Mouse (Mus musculus) stomach, embryonic 14.5 days (tissue): ENCODE results near the gene 0610010K14Rik. TPM values are rescaled to one million over a fixed set of nuclear protein-coding genes. Genes with fewer than 3 reads are reported as not detected.

Experiments
- ATAC-seq: fragments of 200-750 bp; cut with Nextera tagmentation; 2 replicates; pipeline ENCODE4 v1.8.0; 2017; ENCODE audit warnings: low read depth, moderate TSS enrichment; ENCODE audit not compliant: insufficient number of reproducible peaks, insufficient read depth, low FRiP score
- H3K27ac ChIP-seq: fragments of 300-500 bp; sonication (generic); 2 replicates; pipeline ENCODE4 v1.5.1; 2014; ENCODE audit warnings: mild to moderate bottlenecking, low read length, moderate library complexity, mixed read lengths
- H3K27me3 ChIP-seq: fragments of 300-500 bp; sonication (generic); 2 replicates; pipeline ENCODE4 v1.6.1; 2014; ENCODE audit warnings: low read length, control low read depth, mixed read lengths; ENCODE audit not compliant: control insufficient read depth, insufficient read depth
- H3K36me3 ChIP-seq: fragments of 300-500 bp; sonication (generic); 2 replicates; pipeline ENCODE4 v1.6.1; 2014; ENCODE audit warnings: mild to moderate bottlenecking, control low read depth, low read length, moderate library complexity, mixed read lengths; ENCODE audit not compliant: control insufficient read depth, insufficient read depth
- H3K4me1 ChIP-seq: fragments of 300-500 bp; sonication (generic); 2 replicates; pipeline ENCODE4 v1.6.1; 2014; ENCODE audit warnings: low read length, control low read depth, mixed read lengths; ENCODE audit not compliant: control insufficient read depth, insufficient read depth
- H3K4me2 ChIP-seq: fragments of 300-500 bp; sonication (generic); replicated peaks from 2 replicates; pipeline ENCODE4 v1.6.1; 2014; ENCODE audit warnings: low read depth, low read length, control low read depth
- H3K4me3 ChIP-seq: fragments of 300-500 bp; sonication (generic); 2 replicates; pipeline ENCODE4 v1.5.1; 2014; ENCODE audit warnings: low read depth, low read length, control low read depth
- H3K9ac ChIP-seq: fragments of 300-500 bp; sonication (generic); replicated peaks from 2 replicates; pipeline ENCODE4 v1.6.1; 2014; ENCODE audit warnings: low read depth, mild to moderate bottlenecking, control low read depth, low read length, moderate library complexity, mixed read lengths
- H3K9me3 ChIP-seq: fragments of 300-500 bp; sonication (generic); 2 replicates; pipeline ENCODE4 v1.6.1; 2016; ENCODE audit warnings: low read depth, low read length, control low read depth; ENCODE audit not compliant: control insufficient read depth
- WGBS: fragments of 180-500 bp; shearing (Covaris S2); extraction: QIAGEN DNeasy Blood & Tissue Kit; methylation state at CpG from one replicate; pipeline ENCODE4 v1.1.7; 2014; 5-methylcytosine and 5-hydroxymethylcytosine counted together
- polyA plus RNA-seq: library from polyadenylated mRNA; unstranded; fragments of >200 nt; fragmentation: Nextera tagmentation; extraction: Ambion mirVana; gene quantifications from 2 replicates; pipeline ENCODE4 v1.2.1, GENCODE M21; 2014

Gene 0610010K14Rik
- polyA plus RNA-seq, 1 experiment from 2014 or later: 167 TPM

GRCm38 (mm10) chr11:70242591-70242990 lies 4.9 kb upstream of the 0610010K14Rik start:
- H3K4me3 ChIP-seq: no peak overlapping the region
- H3K4me1 ChIP-seq: peaks cover 12% of the 10 kb centered on the region
- ATAC-seq: no peak
- H3K27me3 ChIP-seq: no peaks in the 10 kb centered on the region
- no peak overlapping the region for H3K4me2 ChIP-seq
- H3K9ac ChIP-seq: no peak overlapping the region
- H3K9me3 ChIP-seq: no peaks in the 10 kb centered on the region
- 71% methylated on average over 11 of the region's 11 CpGs for WGBS
- H3K36me3 ChIP-seq: no peaks in the 10 kb centered on the region
- no peak overlapping the region for H3K27ac ChIP-seq

GRCm38 (mm10) chr11:70239541-70240279 lies 2.0 kb upstream of the 0610010K14Rik start, which contains the start of the genes Gm21988 and Rnasek:
Gene Gm21988 (minus strand): TSS chr11:70239830.
Gene Rnasek (minus strand): TSS chr11:70239842.
- 0 out of 2 replicates have a peak, but pooled peaks have one; percentile 29 for ATAC-seq
- WGBS: under 1% methylated on average over 29 of the region's 35 CpGs

GRCm38 (mm10) chr11:70238591-70239440 lies 1.1 kb upstream of the 0610010K14Rik start:
- WGBS: 12% methylated on average over 23 of the region's 23 CpGs
- Histone ChIP-seq H3K9ac (peak overlapping the region; percentile 89), H3K9me3 (no peaks in the 10 kb centered on the region), H3K4me2 (peak overlapping the region; percentile 96), H3K4me1 (peaks cover 22% of the 10 kb centered on the region), H3K4me3 (peak overlapping the region; percentile 64), H3K36me3 (peaks cover 6% of the 10 kb centered on the region), H3K27me3 (no peaks in the 10 kb centered on the region), H3K27ac (peak overlapping the region; percentile 94)
- ATAC-seq: no peak

More at GRCm38 (mm10) chr11:70239541-70240279, 2.0 kb upstream of the 0610010K14Rik start, which contains the start of the genes Gm21988 and Rnasek:
- H3K4me2 ChIP-seq: peak within 1 kb of the TSS; percentile 96
- H3K9ac ChIP-seq: peak within 1 kb of the TSS; percentile 58
- H3K27ac ChIP-seq: peak within 1 kb of the TSS; percentile 34
- peaks cover 6% of the 10 kb centered on the region for H3K36me3 ChIP-seq
- H3K4me3 ChIP-seq: peak within 1 kb of the TSS; percentile 64
- H3K27me3 ChIP-seq: no peaks in the 10 kb centered on the region
- H3K4me1 ChIP-seq: peaks cover 18% of the 10 kb centered on the region
- H3K9me3 ChIP-seq: no peaks in the 10 kb centered on the region

- H3K27ac ChIP-seq: peak overlapping the region; percentile 94; the same call in 1 of the 2 replicates
- H3K27me3 ChIP-seq: no peaks in the 10 kb centered on the region
- peak overlapping the region; percentile 96 for H3K4me2 ChIP-seq
- WGBS: 28% methylated on average over 7 of the region's 7 CpGs
- H3K9me3 ChIP-seq: no peaks in the 10 kb centered on the region
- no peak for ATAC-seq
- peaks cover 22% of the 10 kb centered on the region for H3K4me1 ChIP-seq
- H3K9ac ChIP-seq: peak overlapping the region; percentile 89; the same call in 1 of the 2 replicates
- peaks cover 6% of the 10 kb centered on the region for H3K36me3 ChIP-seq
- H3K4me3 ChIP-seq: peak overlapping the region; percentile 64
These were observed 997 bp downstream of the 0610010K14Rik start for GRCm38 (mm10) chr11:70236717-70237116.

DNA sequence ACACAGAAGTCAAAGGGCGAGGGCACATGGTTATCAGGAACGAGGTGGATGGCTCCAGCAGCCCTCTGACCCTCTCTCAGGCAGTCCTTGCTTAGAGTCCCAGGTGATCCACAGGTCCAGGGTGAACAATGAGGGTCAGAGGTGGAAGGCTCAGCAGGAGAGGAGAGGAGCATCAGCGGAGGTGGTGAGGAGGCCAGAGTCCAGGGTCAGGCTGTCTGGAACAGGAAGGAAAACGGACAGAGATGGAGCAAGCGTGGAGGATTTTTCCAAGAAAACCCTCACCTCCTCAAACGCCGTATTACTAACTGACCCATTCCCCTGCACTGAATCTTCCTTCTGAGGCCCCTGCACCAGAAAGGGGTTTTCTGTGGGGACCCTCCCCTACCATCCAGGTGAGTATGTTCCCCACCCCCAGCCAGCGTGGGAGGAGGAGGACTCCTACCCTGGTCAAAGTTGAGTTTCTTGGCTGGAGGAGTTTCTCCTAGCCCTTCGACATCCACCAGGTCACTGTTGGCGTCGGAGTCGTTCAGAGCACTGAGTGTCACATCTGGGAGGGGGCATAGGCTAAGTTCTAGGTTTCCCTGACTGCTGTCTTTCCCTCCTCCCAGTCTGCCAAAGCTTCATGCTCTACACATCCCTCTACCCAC lies 2.3 kb downstream of the 0610010K14Rik start:
- ATAC-seq: no peak
- H3K4me1 ChIP-seq: peaks cover 19% of the 10 kb centered on the region
- H3K27me3 ChIP-seq: no peaks in the 10 kb centered on the region
- peaks cover 6% of the 10 kb centered on the region for H3K36me3 ChIP-seq
- no peak overlapping the region for H3K4me2 ChIP-seq
- 89% methylated on average over 12 of the region's 12 CpGs for WGBS
- H3K27ac ChIP-seq: no peak overlapping the region
- H3K9ac ChIP-seq: no peak overlapping the region
- H3K4me3 ChIP-seq: no peak overlapping the region
- no peaks in the 10 kb centered on the region for H3K9me3 ChIP-seq

DNA sequence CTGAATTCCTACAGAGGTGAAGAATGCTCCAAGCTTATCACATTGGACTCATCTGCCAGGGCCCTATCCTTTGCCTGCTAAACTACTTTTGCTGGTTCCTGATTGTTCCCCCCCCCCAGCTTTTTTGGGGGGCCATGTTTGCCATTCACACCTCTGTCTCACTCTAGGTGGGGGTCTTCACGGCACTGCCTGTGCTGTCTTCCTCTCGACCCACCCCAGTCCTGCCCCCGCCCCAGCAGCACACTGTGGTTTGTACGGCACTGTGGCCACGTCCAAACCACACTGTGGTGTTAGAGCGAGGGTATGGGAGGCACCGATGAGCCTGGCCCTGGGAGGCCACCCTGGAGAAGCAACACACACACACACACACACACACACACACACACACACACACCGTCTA lies 3.2 kb downstream of the 0610010K14Rik start:
- ATAC-seq: no peak
- peaks cover 17% of the 10 kb centered on the region for H3K4me1 ChIP-seq
- no peak overlapping the region for H3K27ac ChIP-seq

GRCm38 (mm10) chr11:70234037-70234436 lies 3.7 kb downstream of the 0610010K14Rik start:
- H3K4me1 ChIP-seq: peaks cover 17% of the 10 kb centered on the region
- H3K36me3 ChIP-seq: peaks cover 6% of the 10 kb centered on the region
- H3K4me2 ChIP-seq: no peak overlapping the region
- H3K4me3 ChIP-seq: no peak overlapping the region
- H3K9ac ChIP-seq: no peak overlapping the region
- H3K9me3 ChIP-seq: no peaks in the 10 kb centered on the region
- ATAC-seq: no peak
- H3K27me3 ChIP-seq: no peaks in the 10 kb centered on the region
- WGBS: 65% methylated on average over 5 of the region's 5 CpGs
- no peak overlapping the region for H3K27ac ChIP-seq

More for the DNA sequence above, 3.2 kb downstream of the 0610010K14Rik start:
- Histone ChIP-seq H3K9ac (no peak overlapping the region), H3K27me3 (no peaks in the 10 kb centered on the region), H3K4me3 (no peak overlapping the region), H3K9me3 (no peaks in the 10 kb centered on the region), H3K4me2 (no peak overlapping the region), H3K36me3 (peaks cover 6% of the 10 kb centered on the region)
- 82% methylated on average over 8 of the region's 8 CpGs for WGBS

DNA sequence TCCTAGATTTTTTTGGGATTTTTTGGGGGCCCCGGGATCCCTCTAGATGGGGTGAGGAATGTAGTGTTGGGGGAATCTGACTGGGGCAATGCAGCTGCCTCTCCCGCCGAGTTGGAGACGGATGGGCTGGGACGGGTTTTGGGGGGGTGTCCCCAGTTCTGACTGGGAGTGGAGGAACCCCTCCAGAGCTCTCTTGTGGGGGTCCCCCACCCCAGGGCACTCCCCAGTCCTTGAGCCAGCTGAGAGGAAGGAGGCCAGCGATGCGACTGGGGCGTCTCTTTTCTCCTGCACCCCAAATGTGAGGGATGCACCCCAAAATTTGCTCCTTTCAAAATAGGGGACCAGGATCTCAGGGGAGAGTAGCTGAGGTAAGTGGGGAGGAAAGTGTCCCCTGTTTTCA lies 4.7 kb downstream of the 0610010K14Rik start:
- WGBS: 33% methylated on average over 8 of the region's 8 CpGs

More for the DNA sequence above, 4.7 kb downstream of the 0610010K14Rik start:
- Histone ChIP-seq H3K36me3 (peaks cover 6% of the 10 kb centered on the region), H3K9ac (peak overlapping the region; percentile 22; the same call in 1 of the 2 replicates), H3K27me3 (peaks cover 1% of the 10 kb centered on the region; the same call in 1 of the 2 replicates), H3K4me2 (peak overlapping the region; percentile 42), H3K4me3 (peak overlapping the region; percentile 32), H3K9me3 (no peaks in the 10 kb centered on the region), H3K27ac (no peak overlapping the region), H3K4me1 (peaks cover 10% of the 10 kb centered on the region)
- no peak for ATAC-seq
